8 mouse cellular contexts compared by ENCODE assay signal in genomic region chr14:55589771-55590448, GRCm38 (mm10). TPM values are rescaled to one million over a fixed set of nuclear protein-coding genes. Genes with fewer than 3 reads are reported as not detected.
A peak's percentile ranks its signal among the peaks of the same experiment; 100 is the strongest.
DNase-seq lines count a peak whose midpoint lies in the region; ATAC-seq and TF ChIP-seq lines count a peak whose summit lies in the region.

No protein-coding gene starts in this region.

- 86% methylated on average over 11 of the region's 11 CpGs for WGBS in forebrain, embryonic 14.5 days
- 68% methylated on average over 11 of the region's 11 CpGs for WGBS in liver, embryonic 14.5 days (ENCODE audit: insufficient replicate concordance)

- ATAC-seq in erythroblast, adult 5-6 weeks (replicated peaks; ENCODE audit: low FRiP score, poor library complexity, severe bottlenecking): no peak
- no peak for ATAC-seq in forebrain, embryonic 14.5 days
- no peak for ATAC-seq in liver, embryonic 14.5 days (ENCODE audit: insufficient read depth)

- H3K9ac ChIP-seq in forebrain, embryonic 14.5 days (ENCODE audit: low read length): peak overlapping the region; percentile 82
- H3K9ac ChIP-seq in liver, embryonic 14.5 days (replicated peaks): peak overlapping the region; percentile 77

- H3K9me3 ChIP-seq in erythroblast, embryonic 14.5 days (ENCODE audit: control insufficient read depth, low read length): no peaks in the 10 kb centered on the region
- H3K9me3 ChIP-seq in forebrain, embryonic 14.5 days (replicated peaks; ENCODE audit: control insufficient read depth, low read length): no peaks in the 10 kb centered on the region
- no peaks in the 10 kb centered on the region for H3K9me3 ChIP-seq in liver, embryonic 14.5 days (ENCODE audit: control insufficient read depth, low read length)

- H3K4me2 ChIP-seq in forebrain, embryonic 14.5 days (ENCODE audit: low read length): peak overlapping the region; percentile 98
- H3K4me2 ChIP-seq in liver, embryonic 14.5 days (ENCODE audit: low read depth): peak overlapping the region; percentile 75

- H3K4me1 ChIP-seq in erythroblast, embryonic 14.5 days (ENCODE audit: control insufficient read depth): peaks cover 79% of the 10 kb centered on the region
- peaks cover 14% of the 10 kb centered on the region; the same call in 1 of the 2 replicates for H3K4me1 ChIP-seq in forebrain, embryonic 14.5 days (ENCODE audit: control insufficient read depth, insufficient read depth, low read length)
- H3K4me1 ChIP-seq in liver, embryonic 14.5 days (replicated peaks; ENCODE audit: control insufficient read depth in 2 of 2, insufficient read depth in 2 of 2, low read length in 1 of 2): peaks cover 26 to 29% of the 10 kb centered on the region in 2 experiments

- H3K27me3 ChIP-seq in erythroblast, embryonic 14.5 days (ENCODE audit: control insufficient read depth): no peaks in the 10 kb centered on the region
- no peaks in the 10 kb centered on the region for H3K27me3 ChIP-seq in forebrain, embryonic 14.5 days (replicated peaks; ENCODE audit: control insufficient read depth, insufficient read depth, low read length)
- H3K27me3 ChIP-seq in liver, embryonic 14.5 days (ENCODE audit: control insufficient read depth, insufficient read depth, low read length): no peaks in the 10 kb centered on the region

- DNase-seq in B cell, adult 2 months: peak; percentile 32 to 45
- DNase-seq in forebrain, embryonic 14.5 days (ENCODE audit: low spot score): no peak
- DNase-seq in liver, embryonic 14.5 days (ENCODE audit: low read depth in 3 of 3, low spot score in 3 of 3): no peak
- no peak for DNase-seq in cerebellum, postnatal 10 days
- no peak for DNase-seq in layer of hippocampus, adult 9-10 months (ENCODE audit: low spot score)
- DNase-seq in spleen, postnatal 4 days (ENCODE audit: low spot score in 2 of 2): no peak

- TF ChIP-seq CTCF in liver, embryonic 14.5 days (IDR thresholded peaks at IDR 0.05; ENCODE audit: low read depth): no peak

- peaks cover 40% of the 10 kb centered on the region for H3K36me3 ChIP-seq in erythroblast, embryonic 14.5 days (ENCODE audit: control insufficient read depth)
- H3K36me3 ChIP-seq in forebrain, embryonic 14.5 days (ENCODE audit: control insufficient read depth, insufficient read depth, low read length): peaks cover 17% of the 10 kb centered on the region
- H3K36me3 ChIP-seq in liver, embryonic 14.5 days (replicated peaks; ENCODE audit: control insufficient read depth, insufficient read depth, low read depth): peaks cover 3% of the 10 kb centered on the region

- H3K4me3 ChIP-seq in erythroblast, embryonic 14.5 days (replicated peaks): peak overlapping the region; percentile 97
- H3K4me3 ChIP-seq in forebrain, embryonic 14.5 days (ENCODE audit: low read depth, low read length): peak overlapping the region; percentile 87
- H3K4me3 ChIP-seq in liver, embryonic 14.5 days (ENCODE audit: insufficient read depth in 1 of 2, low read depth in 2 of 2, low read length in 2 of 2): peak overlapping the region; percentile 79 to 96

- H3K27ac ChIP-seq in forebrain, embryonic 14.5 days (ENCODE audit: low read depth, low read length): peak overlapping the region; percentile 68; the same call in 1 of the 2 replicates
- H3K27ac ChIP-seq in liver, embryonic 14.5 days: peak overlapping the region; percentile 97

- no peak for TF ChIP-seq EP300 in liver, embryonic 14.5 days (IDR thresholded peaks at IDR 0.05; ENCODE audit: low read depth)

RNA-seq across cellular contexts. Expression of gene Psme2, which starts 1.0 kb away (rescaled TPM):
- 4.4 and 7.0 TPM in 2 replicates for polyA plus RNA-seq in erythroblast, embryonic 14.5 days (2012)
- 74.0 and 102 TPM in 2 replicates for total RNA-seq in erythroblast, adult 5-6 weeks (2015; ENCODE audit: low replicate concordance)
- total RNA-seq in erythroblast, adult 5-6 weeks (2017; ENCODE audit: low replicate concordance): 83.1 and 86.1 TPM in 2 replicates
- polyA plus RNA-seq in forebrain, embryonic 14.5 days (2014; fragmentation: Nextera tagmentation; extraction: Ambion mirVana): 206 and 213 TPM in 2 replicates
- 36.2 and 56.0 TPM in 2 replicates for polyA plus RNA-seq in liver, embryonic 14.5 days (2012; rRNA removed)
- 181 and 190 TPM in 2 replicates for polyA plus RNA-seq in liver, embryonic 14.5 days (2014; fragmentation: Nextera tagmentation; extraction: Ambion mirVana)

RNA-seq across cellular contexts. Expression of gene Rnf31, which starts 1.6 kb away (rescaled TPM):
- polyA plus RNA-seq in erythroblast, embryonic 14.5 days (2012): 0.86 and 1.1 TPM in 2 replicates
- total RNA-seq in erythroblast, adult 5-6 weeks (2015; ENCODE audit: low replicate concordance): 6.5 and 9.4 TPM in 2 replicates
- total RNA-seq in erythroblast, adult 5-6 weeks (2017; ENCODE audit: low replicate concordance): 7.1 and 8.9 TPM in 2 replicates
- 11.0 and 13.0 TPM in 2 replicates for polyA plus RNA-seq in forebrain, embryonic 14.5 days (2014; fragmentation: Nextera tagmentation; extraction: Ambion mirVana)
- 6.2 and 6.5 TPM in 2 replicates for polyA plus RNA-seq in liver, embryonic 14.5 days (2012; rRNA removed)
- 6.6 and 7.6 TPM in 2 replicates for polyA plus RNA-seq in liver, embryonic 14.5 days (2014; fragmentation: Nextera tagmentation; extraction: Ambion mirVana)

RNA-seq across cellular contexts. Expression of gene Emc9, which starts 4.8 kb away (rescaled TPM):
- polyA plus RNA-seq in erythroblast, embryonic 14.5 days (2012): 3.5 and 3.8 TPM in 2 replicates
- total RNA-seq in erythroblast, adult 5-6 weeks (2015; ENCODE audit: low replicate concordance): 10.9 TPM in 1 of 2 replicates, not detected in the other
- 2.6 and 3.6 TPM in 2 replicates for total RNA-seq in erythroblast, adult 5-6 weeks (2017; ENCODE audit: low replicate concordance)
- polyA plus RNA-seq in forebrain, embryonic 14.5 days (2014; fragmentation: Nextera tagmentation; extraction: Ambion mirVana): 13.9 and 17.6 TPM in 2 replicates
- polyA plus RNA-seq in liver, embryonic 14.5 days (2012; rRNA removed): 19.2 and 20.3 TPM in 2 replicates
- polyA plus RNA-seq in liver, embryonic 14.5 days (2014; fragmentation: Nextera tagmentation; extraction: Ambion mirVana): 32.8 and 33.0 TPM in 2 replicates

RNA-seq across cellular contexts. Expression of gene Psme1, which starts 12.0 kb away (rescaled TPM):
- 3.2 and 4.3 TPM in 2 replicates for polyA plus RNA-seq in erythroblast, embryonic 14.5 days (2012)
- 271 and 301 TPM in 2 replicates for total RNA-seq in erythroblast, adult 5-6 weeks (2015; ENCODE audit: low replicate concordance)
- total RNA-seq in erythroblast, adult 5-6 weeks (2017; ENCODE audit: low replicate concordance): 107 and 147 TPM in 2 replicates
- polyA plus RNA-seq in forebrain, embryonic 14.5 days (2014; fragmentation: Nextera tagmentation; extraction: Ambion mirVana): 192 and 204 TPM in 2 replicates
- polyA plus RNA-seq in liver, embryonic 14.5 days (2012; rRNA removed): 32.0 and 51.1 TPM in 2 replicates
- polyA plus RNA-seq in liver, embryonic 14.5 days (2014; fragmentation: Nextera tagmentation; extraction: Ambion mirVana): 99.9 and 103 TPM in 2 replicates

RNA-seq across cellular contexts. Expression of gene Irf9, which starts 13.5 kb away (rescaled TPM):
- polyA plus RNA-seq in erythroblast, embryonic 14.5 days (2012): 3.3 and 4.8 TPM in 2 replicates
- 65.1 and 69.8 TPM in 2 replicates for total RNA-seq in erythroblast, adult 5-6 weeks (2015; ENCODE audit: low replicate concordance)
- total RNA-seq in erythroblast, adult 5-6 weeks (2017; ENCODE audit: low replicate concordance): 104 and 106 TPM in 2 replicates
- polyA plus RNA-seq in forebrain, embryonic 14.5 days (2014; fragmentation: Nextera tagmentation; extraction: Ambion mirVana): 6.3 and 6.9 TPM in 2 replicates
- 13.5 and 15.1 TPM in 2 replicates for polyA plus RNA-seq in liver, embryonic 14.5 days (2012; rRNA removed)
- polyA plus RNA-seq in liver, embryonic 14.5 days (2014; fragmentation: Nextera tagmentation; extraction: Ambion mirVana): 11.2 and 13.8 TPM in 2 replicates

Comparison
In these comparisons a context has a peak if more than half of its experiments do, and no peak if none do; other contexts are left out.
1. DNase-seq: peak in B cell, adult 2 months (2 of 2); none in forebrain, embryonic 14.5 days (single experiment), liver, embryonic 14.5 days (0 of 3), cerebellum, postnatal 10 days (0 of 2), layer of hippocampus, adult 9-10 months (single experiment) and spleen, postnatal 4 days (0 of 2).
2. Peak in every context shown above with its lines, with median percentiles within 50 percentile points of each other: H3K4me3 ChIP-seq.